Comparison of ENCODE assay signal across 8 mouse cellular contexts in genomic region chr12:108003483-108003882, GRCm38 (mm10). TPM values are rescaled to one million over a fixed set of nuclear protein-coding genes. Genes with fewer than 3 reads are reported as not detected.
DNase-seq lines count a peak whose midpoint lies in the region; ATAC-seq and TF ChIP-seq lines count a peak whose summit lies in the region.

TSS of gene Bcl11b (minus strand) at chr12:108003602.

- TF ChIP-seq CTCF in lung, adult 2 months (IDR thresholded peaks at IDR 0.05; ENCODE audit: insufficient read depth, low read length) = no peak

- H3K36me3 ChIP-seq in lung, embryonic 16.5 days (ENCODE audit: control insufficient read depth, insufficient read depth, low read length) = no peaks in the 10 kb centered on the region
- H3K36me3 ChIP-seq in forebrain, embryonic 10.5 days (replicated peaks) = no peaks in the 10 kb centered on the region
- no peaks in the 10 kb centered on the region for H3K36me3 ChIP-seq in midbrain, embryonic 16.5 days (ENCODE audit: control insufficient read depth, insufficient read depth, low read length)

- no peak for DNase-seq in lung, adult 2 months
- no peak for DNase-seq in forebrain, embryonic 10.5 days (ENCODE audit: extremely low spot score, low spot score)
- peak in 1 of 2 experiments; percentile 28 for DNase-seq in layer of hippocampus, postnatal 10 days (ENCODE audit: low spot score in 2 of 2)
- DNase-seq in adrenal gland, adult 2 months = no peak
- no peak for DNase-seq in urinary bladder, adult 2 months (ENCODE audit: low spot score)

- no peak for ATAC-seq in lung, embryonic 16.5 days (ENCODE audit: low read depth)
- no peak for ATAC-seq in midbrain, embryonic 16.5 days
- ATAC-seq in monocyte, adult 5-6 weeks (replicated peaks; ENCODE audit: insufficient number of reproducible peaks, low FRiP score, low TSS enrichment, poor library complexity, severe bottlenecking) = no peak

- H3K27me3 ChIP-seq in lung, embryonic 16.5 days (ENCODE audit: control insufficient read depth, insufficient read depth, low read depth, low read length) = peaks cover 70% of the 10 kb centered on the region
- peaks cover 73% of the 10 kb centered on the region for H3K27me3 ChIP-seq in forebrain, embryonic 10.5 days (ENCODE audit: poor library complexity, severe bottlenecking)
- H3K27me3 ChIP-seq in midbrain, embryonic 16.5 days (ENCODE audit: control insufficient read depth, insufficient read depth, low read depth, low read length) = peaks cover 9% of the 10 kb centered on the region

- H3K9me3 ChIP-seq in lung, embryonic 16.5 days (ENCODE audit: control insufficient read depth, low read length) = no peaks in the 10 kb centered on the region
- H3K9me3 ChIP-seq in forebrain, embryonic 10.5 days = no peaks in the 10 kb centered on the region
- no peaks in the 10 kb centered on the region for H3K9me3 ChIP-seq in midbrain, embryonic 16.5 days (replicated peaks; ENCODE audit: control insufficient read depth, low read length, poor library complexity, severe bottlenecking)

- TF ChIP-seq POLR2A in lung, adult 2 months (IDR thresholded peaks at IDR 0.05; ENCODE audit: borderline replicate concordance, extremely low read depth, low read depth, low read length) = no peak

- peaks cover 21% of the 10 kb centered on the region for H3K4me1 ChIP-seq in lung, embryonic 16.5 days (replicated peaks; ENCODE audit: control insufficient read depth, insufficient read depth, low read length)
- H3K4me1 ChIP-seq in lung, adult 2 months (ENCODE audit: control insufficient read depth, insufficient read depth, low read length) = no peaks in the 10 kb centered on the region; the same call in 1 of the 2 replicates
- H3K4me1 ChIP-seq in forebrain, embryonic 10.5 days = peaks cover 71% of the 10 kb centered on the region
- peaks cover 22% of the 10 kb centered on the region for H3K4me1 ChIP-seq in midbrain, embryonic 16.5 days (ENCODE audit: control insufficient read depth, insufficient read depth, low read length)

- peak within 1 kb of the TSS; percentile 99 for H3K4me2 ChIP-seq in lung, embryonic 16.5 days (ENCODE audit: low read depth, low read length)
- H3K4me2 ChIP-seq in midbrain, embryonic 16.5 days (ENCODE audit: low read length) = peak within 1 kb of the TSS; percentile 93

- peak within 1 kb of the TSS; percentile 81 for H3K4me3 ChIP-seq in lung, embryonic 16.5 days (ENCODE audit: low read length)
- no peak within 1 kb of the TSS for H3K4me3 ChIP-seq in lung, adult 2 months (replicated peaks; ENCODE audit: extremely low read depth, low read depth, low read length)
- H3K4me3 ChIP-seq in forebrain, embryonic 10.5 days = peak within 1 kb of the TSS; percentile 90
- peak within 1 kb of the TSS; percentile 94 for H3K4me3 ChIP-seq in midbrain, embryonic 16.5 days (ENCODE audit: low read depth, low read length)

- peak within 1 kb of the TSS; percentile 89 for H3K9ac ChIP-seq in lung, embryonic 16.5 days (ENCODE audit: low read length)
- peak within 1 kb of the TSS; percentile 94 for H3K9ac ChIP-seq in midbrain, embryonic 16.5 days (ENCODE audit: low read depth, low read length)

- under 1% methylated on average over 19 of the region's 19 CpGs for WGBS in lung, embryonic 16.5 days
- WGBS in lung, adult 2 months = 2% methylated on average over 19 of the region's 19 CpGs
- under 1% methylated on average over 19 of the region's 19 CpGs for WGBS in forebrain, embryonic 10.5 days
- 0% methylated on average over 19 of the region's 19 CpGs for WGBS in midbrain, embryonic 16.5 days

- peak within 1 kb of the TSS; percentile 93 for H3K27ac ChIP-seq in lung, embryonic 16.5 days (ENCODE audit: low read length)
- peak within 1 kb of the TSS; percentile 98 for H3K27ac ChIP-seq in forebrain, embryonic 10.5 days
- H3K27ac ChIP-seq in midbrain, embryonic 16.5 days (ENCODE audit: low read length) = peak within 1 kb of the TSS; percentile 97

RNA-seq across cellular contexts. Expression of gene Bcl11b, which starts in this region (rescaled TPM):
- polyA plus RNA-seq in lung, embryonic 16.5 days (2015; fragmentation: Nextera tagmentation; extraction: Ambion mirVana) = 2.1 and 2.8 TPM in 2 replicates
- 2.6 and 4.2 TPM in 2 replicates for polyA plus RNA-seq in lung, adult 2 months (2012; rRNA removed)
- 3.4 and 5.5 TPM in 2 replicates for polyA plus RNA-seq in forebrain, embryonic 10.5 days (2016; fragmentation: Nextera tagmentation; extraction: Ambion mirVana)
- total RNA-seq in layer of hippocampus, postnatal 10 days (2021) = 100 to 1,000 TPM; 118 to 127 TPM
- 22.6 and 23.9 TPM in 2 replicates for polyA plus RNA-seq in midbrain, embryonic 16.5 days (2015; fragmentation: Nextera tagmentation; extraction: Ambion mirVana)
- under 1 TPM; 0.20 to 0.59 TPM for total RNA-seq in adrenal gland, adult 2 months (2021)
- polyA plus RNA-seq in adrenal gland, adult 2 months (2012; rRNA removed) = 0.66 and 1.3 TPM in 2 replicates
- polyA plus RNA-seq in urinary bladder, adult 2 months (2012; rRNA removed) = 0.44 and 0.77 TPM in 2 replicates
- 0.76 to 1.8 TPM (median 0.85 TPM) in 3 replicates for total RNA-seq in monocyte, adult 5-6 weeks (2017)

Comparison
In these comparisons a context has a peak if more than half of its experiments do, and no peak if none do; other contexts are left out.
1. RNA of gene Bcl11b (total RNA-seq): 118 to 127 TPM in layer of hippocampus, postnatal 10 days; 0.76 to 1.8 TPM in monocyte, adult 5-6 weeks and 0.20 to 0.59 TPM in adrenal gland, adult 2 months; every median in the first group is over 10 times any median in the second.
2. Peak in every context shown above with its lines, with median percentiles within 50 percentile points of each other: H3K27ac ChIP-seq.